Mouse (Mus musculus) erythroblast, embryonic 14.5 days (primary cell): Measurements from ENCODE around the gene Wsb1.

Experiments used
- GATA1 ChIP-seq: IDR thresholded peaks from 2 replicates; pipeline ENCODE4 v1.6.1; 2012; ENCODE audit warnings: low read length, inconsistent platforms, mixed read lengths
- TAL1 ChIP-seq: IDR thresholded peaks from 3 replicates; pipeline ENCODE4 v1.6.1; 2012; ENCODE audit warnings: low read length, inconsistent platforms, mixed read lengths

DNA sequence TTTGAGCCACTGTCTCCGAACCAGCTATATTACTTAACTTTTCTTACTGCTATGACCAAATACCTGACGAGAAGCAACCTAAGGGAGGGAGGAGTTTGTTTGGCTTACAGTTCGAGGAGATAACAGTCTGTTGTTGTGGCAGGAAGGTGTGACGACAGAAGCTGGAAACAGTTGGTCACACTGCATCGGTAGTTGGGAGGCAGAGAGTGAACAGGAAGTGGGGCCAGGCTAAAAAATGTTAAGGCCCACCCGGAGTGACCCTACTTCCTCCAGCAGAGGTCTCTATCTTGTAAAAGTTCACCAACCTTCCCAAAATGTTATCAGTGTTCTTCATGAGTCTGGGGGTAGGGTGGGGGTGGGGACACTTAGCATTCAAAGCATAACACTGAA lies 56.6 kb downstream of the Wsb1 start:
- TF ChIP-seq TAL1 = no peak
- no peak for TF ChIP-seq GATA1
